Mouse (Mus musculus) CD4-positive helper T cell, adult 2 months (primary cell): ENCODE data around the gene Gtpbp3.

Experiments used
- DNase-seq: peaks from one replicate; pipeline ENCODE4 v3.0.0-alpha.2; 2012; ENCODE audit warnings: low read depth, missing footprints, low spot score

Gtpbp3 gene

GRCm38 (mm10) chr8:71487691-71488445, at the start of gene Gtpbp3:
Gene Gtpbp3 (plus strand): TSS chr8:71488103.
- peak; percentile 81 for DNase-seq

GRCm38 (mm10) chr8:71441404-71441803, 46.5 kb upstream of the Gtpbp3 start:
- peak; percentile 69 for DNase-seq

- no peak for DNase-seq
Measured at GRCm38 (mm10) chr8:71445096-71445495, 42.8 kb upstream of the Gtpbp3 start.

GRCm38 (mm10) chr8:71451337-71451736, 36.6 kb upstream of the Gtpbp3 start:
- DNase-seq: no peak

GRCm38 (mm10) chr8:71451777-71452176, 36.1 kb upstream of the Gtpbp3 start:
- no peak for DNase-seq

- no peak for DNase-seq
Measured at GRCm38 (mm10) chr8:71452669-71453068, 35.2 kb upstream of the Gtpbp3 start.

GRCm38 (mm10) chr8:71454668-71455067, 33.2 kb upstream of the Gtpbp3 start:
- DNase-seq: no peak

- no peak for DNase-seq
Measured at GRCm38 (mm10) chr8:71456906-71457305, 31.0 kb upstream of the Gtpbp3 start.

GRCm38 (mm10) chr8:71457659-71458270, 30.1 kb upstream of the Gtpbp3 start:
- no peak for DNase-seq

- no peak for DNase-seq
Measured at GRCm38 (mm10) chr8:71460716-71461115, 27.2 kb upstream of the Gtpbp3 start.

- no peak for DNase-seq
Measured at GRCm38 (mm10) chr8:71461152-71461840, 26.6 kb upstream of the Gtpbp3 start.

GRCm38 (mm10) chr8:71462191-71462590, 25.7 kb upstream of the Gtpbp3 start:
- DNase-seq: no peak

- peak; percentile 96 for DNase-seq
Measured at GRCm38 (mm10) chr8:71462786-71463185, 25.1 kb upstream of the Gtpbp3 start.

GRCm38 (mm10) chr8:71463188-71464033, 24.5 kb upstream of the Gtpbp3 start, which contains the start of gene Abhd8:
Gene Abhd8 (minus strand): TSS chr8:71463655.
- DNase-seq: peak; percentile 95

GRCm38 (mm10) chr8:71464513-71465500, 23.1 kb upstream of the Gtpbp3 start, which contains the start of gene Mrpl34:
Gene Mrpl34 (plus strand): TSS chr8:71464959.
- peak; percentile 99 for DNase-seq

- DNase-seq: no peak
Measured at GRCm38 (mm10) chr8:71465733-71466132, 22.2 kb upstream of the Gtpbp3 start.

- DNase-seq: no peak
Measured at GRCm38 (mm10) chr8:71466198-71466597, 21.7 kb upstream of the Gtpbp3 start.

GRCm38 (mm10) chr8:71467201-71467600, 20.7 kb upstream of the Gtpbp3 start:
- DNase-seq: no peak

GRCm38 (mm10) chr8:71468001-71468400, 19.9 kb upstream of the Gtpbp3 start:
- no peak for DNase-seq

- peak; percentile 99 for DNase-seq
Measured at GRCm38 (mm10) chr8:71468916-71469315, 19.0 kb upstream of the Gtpbp3 start, which contains the start of gene Dda1. Gene Dda1 (plus strand): TSS chr8:71469199.
